Mouse (Mus musculus): ENCODE results near the gene Gm6904. TPM values are rescaled to one million over a fixed set of nuclear protein-coding genes. Genes with fewer than 3 reads are reported as not detected.

The Gm6904 gene
- polyA plus RNA-seq, 1 experiment from 2014 or later = not detected

- no peak overlapping the region for H3K27ac ChIP-seq (ENCODE audit: low read depth)
- peaks cover 8% of the 10 kb centered on the region; the same call in 1 of the 2 replicates for H3K4me1 ChIP-seq (ENCODE audit: insufficient read depth)
- H3K4me2 ChIP-seq = no peak overlapping the region
- H3K4me3 ChIP-seq (ENCODE audit: low read depth, low read length) = no peak overlapping the region
- no peak for DNase-seq
- no peaks in the 10 kb centered on the region for H3K36me3 ChIP-seq (ENCODE audit: insufficient read depth)
- ATAC-seq (ENCODE audit: insufficient read depth) = no peak
- no peak for TF ChIP-seq CTCF (IDR thresholded peaks at IDR 0.05; ENCODE audit: low read depth)
- H3K27me3 ChIP-seq (ENCODE audit: insufficient read depth, low read length) = no peaks in the 10 kb centered on the region
- H3K9me3 ChIP-seq (ENCODE audit: low read depth, low read length) = no peaks in the 10 kb centered on the region
- WGBS = 29% methylated on average over 7 of the region's 7 CpGs
- no peak overlapping the region for H3K9ac ChIP-seq
Measured at GRCm38 (mm10) chr14:59205461-59205860, 54.6 kb downstream of the Gm6904 start.

DNA sequence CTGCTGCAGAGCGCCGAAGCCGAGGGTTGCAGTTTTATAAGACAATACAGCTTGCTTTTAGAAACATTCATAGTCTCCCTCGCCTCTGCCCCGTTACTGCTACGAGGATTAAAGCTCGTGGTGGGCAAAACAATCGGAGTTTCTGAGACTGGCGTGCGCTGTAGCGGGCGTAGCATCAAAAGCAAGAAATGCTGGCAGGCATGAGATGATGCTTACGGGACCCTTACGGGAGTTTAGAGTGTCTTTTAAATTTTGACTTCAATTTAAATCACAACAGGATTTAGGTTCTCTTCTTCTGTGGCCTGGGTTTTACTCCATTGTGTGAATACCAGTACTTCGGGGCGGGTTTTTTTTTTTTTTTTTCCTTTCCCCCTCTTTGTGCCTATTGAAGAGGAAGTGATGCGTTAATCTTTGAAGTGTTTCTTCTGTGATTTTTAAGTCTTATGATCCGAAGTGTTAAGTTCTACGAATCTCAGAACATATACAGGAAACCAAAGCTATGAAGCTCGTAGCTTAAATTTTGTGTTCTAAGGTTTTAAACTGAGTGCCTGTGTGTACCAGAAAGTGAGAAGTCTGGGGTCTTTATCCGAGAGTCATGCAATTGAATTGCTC, 58.3 kb downstream of the Gm6904 start:
- peak overlapping the region; percentile 97 for H3K9ac ChIP-seq
- ATAC-seq (ENCODE audit: insufficient read depth) (no peak), DNase-seq (no peak)
- no peaks in the 10 kb centered on the region for H3K27me3 ChIP-seq (ENCODE audit: insufficient read depth, low read length)
- TF ChIP-seq CTCF (IDR thresholded peaks at IDR 0.05; ENCODE audit: low read depth) = no peak
- no peaks in the 10 kb centered on the region for H3K36me3 ChIP-seq (ENCODE audit: insufficient read depth)
- under 1% methylated on average over 21 of the region's 21 CpGs for WGBS
- H3K9me3 ChIP-seq (ENCODE audit: low read depth, low read length) = no peaks in the 10 kb centered on the region
- H3K4me1 ChIP-seq (ENCODE audit: insufficient read depth) = peaks cover 8% of the 10 kb centered on the region; the same call in 1 of the 2 replicates
- H3K27ac ChIP-seq (ENCODE audit: low read depth) = peak overlapping the region; percentile 97
- peak overlapping the region; percentile 85 for H3K4me2 ChIP-seq
- peak overlapping the region; percentile 88 for H3K4me3 ChIP-seq (ENCODE audit: low read depth, low read length)

DNA sequence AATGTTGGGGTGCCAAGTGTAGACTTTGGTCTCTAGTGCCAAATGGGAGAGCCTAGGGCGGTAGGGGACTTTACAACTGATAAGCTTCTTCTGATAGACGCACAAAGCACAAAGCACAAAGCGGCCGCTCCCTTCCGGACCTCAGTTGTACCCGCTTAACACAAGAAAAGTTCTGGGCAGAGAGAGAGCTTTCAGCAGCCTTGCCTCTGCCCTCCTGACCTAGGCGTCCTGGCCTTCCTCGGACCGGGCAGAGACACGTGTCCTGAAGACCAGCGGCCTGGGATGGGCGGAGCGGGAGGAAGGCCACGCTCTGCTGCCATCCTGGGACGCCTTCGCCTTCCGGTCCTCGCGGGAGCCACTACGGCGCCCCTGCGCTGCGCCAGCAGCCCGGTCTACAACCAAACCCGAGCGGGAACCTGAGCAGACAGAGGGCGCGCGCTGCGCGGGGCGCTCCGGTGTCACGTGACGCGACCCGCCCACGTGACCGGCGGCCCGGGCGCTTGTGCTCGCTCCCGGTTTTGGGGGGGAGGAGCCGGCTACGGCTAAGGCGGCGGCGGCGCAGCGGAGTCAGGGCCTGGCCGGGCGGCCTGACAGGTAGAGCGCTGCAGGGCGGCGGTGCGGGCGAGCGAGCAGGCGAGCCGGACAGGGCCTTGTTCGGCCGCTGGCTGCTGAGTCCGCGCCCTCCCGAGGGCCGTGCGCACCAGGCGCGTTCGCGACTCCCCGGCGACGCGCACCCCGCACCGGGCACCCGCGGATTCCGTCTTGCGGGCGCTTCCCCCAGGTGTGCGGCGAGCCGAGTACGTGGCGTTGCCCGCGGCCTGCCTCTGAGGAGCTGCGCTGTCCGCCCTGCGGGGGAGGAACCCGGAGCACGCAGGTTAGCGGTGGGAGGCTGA, 59.1 kb downstream of the Gm6904 start, which contains the start of gene Rcbtb1:
Gene Rcbtb1, plus strand, starts transcription at position 499 of the 893 bp plus-strand sequence.
- Histone ChIP-seq H3K27ac (ENCODE audit: low read depth) (peak within 1 kb of the TSS; percentile 97), H3K36me3 (ENCODE audit: insufficient read depth) (no peaks in the 10 kb centered on the region), H3K27me3 (ENCODE audit: insufficient read depth, low read length) (no peaks in the 10 kb centered on the region), H3K4me1 (ENCODE audit: insufficient read depth) (peaks cover 8% of the 10 kb centered on the region; the same call in 1 of the 2 replicates), H3K4me3 (ENCODE audit: low read depth, low read length) (peak within 1 kb of the TSS; percentile 88), H3K9ac (peak within 1 kb of the TSS; percentile 97), H3K9me3 (ENCODE audit: low read depth, low read length) (no peaks in the 10 kb centered on the region), H3K4me2 (peak within 1 kb of the TSS; percentile 85)
- WGBS = under 1% methylated on average over 86 of the region's 96 CpGs
- DNase-seq = peak; percentile 97
- peak; percentile 98 for ATAC-seq (ENCODE audit: insufficient read depth)
- TF ChIP-seq CTCF (IDR thresholded peaks at IDR 0.05; ENCODE audit: low read depth) = no peak; the same call in 1 of the 2 replicates

Other genes starting within 250 kb of the Gm6904 start
- not detected in 2 replicates for gene 1700129C05Rik, start 117.3 kb downstream of the Gm6904 start, polyA plus RNA-seq (2014; fragmentation: Nextera tagmentation; extraction: Ambion mirVana)
- not detected in 2 replicates for gene Gm5142, start 81.5 kb downstream of the Gm6904 start, polyA plus RNA-seq (2014; fragmentation: Nextera tagmentation; extraction: Ambion mirVana)
- 69.3 and 84.5 TPM in 2 replicates for gene Rcbtb1, start 59.0 kb downstream of the Gm6904 start, polyA plus RNA-seq (2014; fragmentation: Nextera tagmentation; extraction: Ambion mirVana)
- gene Phf11a, start 37.3 kb upstream of the Gm6904 start, polyA plus RNA-seq (2014; fragmentation: Nextera tagmentation; extraction: Ambion mirVana) = 0.27 TPM in 1 of 2 replicates, not detected in the other
- gene Phf11b, start 81.1 kb upstream of the Gm6904 start, polyA plus RNA-seq (2014; fragmentation: Nextera tagmentation; extraction: Ambion mirVana) = 0.53 and 0.84 TPM in 2 replicates
- 0.50 and 1.0 TPM in 2 replicates for gene Phf11d, start 105.3 kb upstream of the Gm6904 start, polyA plus RNA-seq (2014; fragmentation: Nextera tagmentation; extraction: Ambion mirVana)
- gene Phf11c, start 135.2 kb upstream of the Gm6904 start, polyA plus RNA-seq (2014; fragmentation: Nextera tagmentation; extraction: Ambion mirVana) = 1.1 TPM in 2 replicates
- gene Setdb2, start 180.7 kb upstream of the Gm6904 start, polyA plus RNA-seq (2014; fragmentation: Nextera tagmentation; extraction: Ambion mirVana) = 14.1 and 14.9 TPM in 2 replicates
- gene Cab39l, start 180.8 kb upstream of the Gm6904 start, polyA plus RNA-seq (2014; fragmentation: Nextera tagmentation; extraction: Ambion mirVana) = 44.6 and 44.8 TPM in 2 replicates